Mouse (Mus musculus) T-helper 2 cell (primary cell): ENCODE results near the gene Atxn7l2.
"Not testable (repeated sequence)": the region's sequence is repeated elsewhere in the genome, so short reads cannot be mapped to it uniquely, and the experiment has no call there.

Source experiments
- in situ Hi-C: fragments of 300-600 bp; cut with MboI, MseI; formaldehyde crosslinking; loops from one replicate; pipeline ENCODE4 v1.15.1; 2025; ENCODE audit warnings: high pct_unique_total_duplicates

The Atxn7l2 gene

GRCm38 (mm10) chr3:108210771-108211139 lies at the start of gene Atxn7l2:
Gene Atxn7l2 (minus strand): TSS chr3:108210934.
- in situ Hi-C loops: no loop called here

- in situ Hi-C loops: no loop called here
These were observed 48.6 kb upstream of the Atxn7l2 start for GRCm38 (mm10) chr3:108259319-108259718.

GRCm38 (mm10) chr3:108257831-108258500 lies 47.2 kb upstream of the Atxn7l2 start:
- in situ Hi-C loops: no loop called here

GRCm38 (mm10) chr3:108256719-108257637 lies 46.2 kb upstream of the Atxn7l2 start, which contains the start of gene Psma5:
Gene Psma5 (plus strand): TSS chr3:108256926.
- in situ Hi-C loops: no loop called here

DNA sequence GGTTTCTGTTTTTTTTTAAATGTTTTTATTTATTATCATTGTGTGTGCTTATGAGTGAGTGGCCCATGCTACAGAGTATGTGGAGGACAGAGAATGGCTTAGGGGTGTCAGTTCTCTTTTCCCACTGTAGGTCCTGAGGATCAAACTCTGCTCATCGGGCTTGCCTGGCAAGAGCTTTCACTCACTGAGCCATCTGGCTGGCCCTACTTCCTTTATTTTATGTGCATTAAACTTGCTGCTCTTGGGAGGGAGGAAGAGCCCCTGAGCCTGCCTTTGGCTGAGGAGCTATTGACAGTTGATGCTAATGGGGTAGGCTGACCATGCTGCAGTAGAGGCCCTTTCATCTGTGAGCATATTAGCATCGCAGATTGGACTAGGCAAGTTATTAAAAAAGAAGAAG lies 36.1 kb upstream of the Atxn7l2 start:
- in situ Hi-C loops: no loop called here

DNA sequence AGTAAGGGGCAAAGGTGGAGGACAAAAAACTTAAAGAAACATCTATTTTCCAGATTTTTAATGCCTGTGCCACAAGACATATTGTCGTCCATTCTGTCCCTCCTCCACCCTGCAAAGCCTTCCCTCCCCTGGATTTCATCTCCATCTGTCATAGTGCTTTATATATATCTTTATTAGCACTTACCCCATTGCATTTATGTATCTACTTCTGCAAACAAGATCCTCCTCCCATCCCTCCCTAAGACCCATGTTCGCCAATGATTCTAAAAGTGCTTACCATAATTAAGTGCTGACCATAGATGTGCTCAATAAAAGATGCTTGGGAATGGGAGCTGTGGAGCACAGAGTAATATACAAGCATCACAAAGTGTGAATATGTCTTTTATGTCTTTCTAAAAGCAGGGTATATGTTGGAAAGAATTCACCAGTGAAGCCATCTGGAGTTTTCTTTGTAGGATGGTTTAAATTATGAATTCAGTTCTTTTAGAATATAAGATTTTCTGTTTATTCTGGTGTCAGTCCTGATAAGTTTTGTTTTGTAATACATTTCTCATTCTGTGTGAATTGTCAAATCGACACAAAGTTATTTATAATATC lies 30.6 kb upstream of the Atxn7l2 start:
- in situ Hi-C loops: no loop called here

DNA sequence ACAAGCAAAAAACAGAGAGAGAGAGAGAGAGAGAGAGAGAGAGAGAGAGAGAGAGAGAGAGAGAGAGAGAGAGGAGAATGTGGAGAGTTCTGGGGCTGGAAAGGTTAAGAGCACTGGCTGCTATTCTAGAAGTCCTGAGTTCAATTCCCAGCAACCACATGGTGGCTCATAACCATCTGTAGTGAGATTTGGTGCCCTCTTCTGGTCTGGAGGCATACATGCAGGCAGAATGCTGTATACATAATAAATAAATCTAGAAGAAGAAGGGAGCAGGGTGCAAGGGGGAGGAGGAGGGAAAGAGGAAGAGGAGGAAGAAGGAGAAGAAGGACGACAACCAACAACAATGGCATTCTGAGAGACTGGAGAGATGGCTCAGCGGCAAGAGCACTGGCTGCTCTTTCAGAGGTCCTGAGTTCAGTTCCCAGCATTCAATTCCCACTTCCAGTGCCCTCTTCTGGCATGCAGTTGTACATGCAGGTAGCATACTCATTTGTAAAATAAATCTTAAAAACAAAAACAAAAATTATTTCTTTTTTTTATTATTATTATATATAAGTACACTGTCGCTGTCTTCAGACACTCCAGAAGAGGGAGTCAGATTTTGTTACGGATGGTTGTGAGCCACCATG lies 26.9 kb upstream of the Atxn7l2 start:
- in situ Hi-C loops: not testable (repeated sequence)

DNA sequence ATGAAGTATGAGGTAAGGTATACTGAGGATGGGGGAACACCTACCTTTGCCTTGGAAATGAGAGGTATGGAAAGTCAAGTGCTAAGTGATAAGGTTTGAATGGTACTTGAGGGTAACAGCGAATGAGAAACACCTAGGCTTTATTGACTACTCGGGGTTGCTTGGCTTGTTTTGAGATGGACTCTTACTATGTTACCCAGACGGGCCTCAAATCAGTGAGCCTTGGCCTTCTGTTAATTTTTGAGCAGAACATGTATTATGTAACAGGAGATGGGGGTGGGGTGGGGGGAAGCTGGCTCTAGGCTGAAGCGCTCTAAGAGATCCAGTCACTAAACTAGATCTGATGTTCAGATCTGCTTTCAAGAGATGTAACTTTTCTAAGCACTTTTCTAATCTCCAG lies 20.9 kb upstream of the Atxn7l2 start:
- in situ Hi-C loops: no loop called here

DNA sequence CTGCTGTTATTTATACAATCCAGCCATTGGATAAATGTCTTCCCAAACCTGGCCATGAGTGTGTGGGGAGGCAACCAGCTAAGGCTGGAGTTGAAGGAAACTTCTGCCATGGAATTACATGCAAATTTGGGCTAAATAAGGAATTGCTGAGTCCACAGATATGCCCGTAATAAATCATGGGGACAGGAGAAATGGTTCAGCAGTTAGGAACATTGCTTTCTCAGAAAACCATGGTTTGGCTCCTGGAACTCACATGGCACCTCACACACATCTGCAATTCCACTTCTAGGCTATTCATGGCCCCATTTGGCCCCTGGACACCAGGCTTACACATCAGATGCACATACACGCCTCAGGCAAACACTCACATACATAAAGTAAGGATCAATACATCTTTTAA lies 16.8 kb upstream of the Atxn7l2 start:
- in situ Hi-C loops: no loop called here

DNA sequence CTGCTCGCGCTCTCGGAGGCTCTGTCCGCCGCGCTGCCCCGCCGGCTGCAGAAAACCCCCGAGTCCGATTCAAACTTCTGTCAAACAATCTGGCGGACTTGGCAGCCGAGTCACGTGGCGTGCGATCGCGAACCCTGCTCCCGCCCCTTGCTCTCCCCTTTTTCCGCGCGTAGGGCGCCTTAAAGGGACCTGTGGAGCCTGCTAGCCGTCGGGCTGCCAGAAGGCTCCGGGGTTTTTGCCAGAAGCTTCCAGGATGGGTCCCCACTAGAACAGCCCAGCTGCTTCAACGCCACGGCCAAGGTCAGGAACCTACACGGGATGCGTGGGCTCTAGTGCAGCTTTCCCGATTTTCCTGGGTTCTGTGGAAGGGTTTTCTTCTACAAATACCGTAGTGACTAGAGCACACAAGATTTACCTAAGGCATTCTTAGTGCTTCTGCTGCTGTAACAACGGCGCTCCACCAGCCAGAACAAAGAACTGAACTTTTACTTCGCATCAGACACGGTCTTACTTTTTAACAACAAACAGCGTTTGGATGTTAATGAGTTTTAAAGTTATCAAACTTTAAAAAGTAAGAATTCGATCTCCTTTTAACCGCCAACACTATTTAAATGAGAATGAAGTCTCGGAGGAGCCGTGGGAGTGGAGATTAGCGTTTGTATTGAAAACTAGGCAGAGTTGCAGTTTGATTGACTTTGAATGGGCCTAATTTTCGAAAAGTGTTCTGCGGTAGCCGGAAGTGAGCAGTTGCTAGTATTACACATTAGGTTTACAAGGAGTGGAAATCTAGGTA lies 16.0 kb upstream of the Atxn7l2 start, which contains the start of gene Sypl2:
Gene Sypl2, minus strand, starts transcription at position 91 of the 793 bp plus-strand sequence.
- in situ Hi-C loops: no loop called here

- in situ Hi-C loops: no loop called here
These were observed 15.2 kb upstream of the Atxn7l2 start for GRCm38 (mm10) chr3:108225711-108226557.

- in situ Hi-C loops: no loop called here
These were observed 9.9 kb upstream of the Atxn7l2 start for GRCm38 (mm10) chr3:108220661-108221060.

DNA sequence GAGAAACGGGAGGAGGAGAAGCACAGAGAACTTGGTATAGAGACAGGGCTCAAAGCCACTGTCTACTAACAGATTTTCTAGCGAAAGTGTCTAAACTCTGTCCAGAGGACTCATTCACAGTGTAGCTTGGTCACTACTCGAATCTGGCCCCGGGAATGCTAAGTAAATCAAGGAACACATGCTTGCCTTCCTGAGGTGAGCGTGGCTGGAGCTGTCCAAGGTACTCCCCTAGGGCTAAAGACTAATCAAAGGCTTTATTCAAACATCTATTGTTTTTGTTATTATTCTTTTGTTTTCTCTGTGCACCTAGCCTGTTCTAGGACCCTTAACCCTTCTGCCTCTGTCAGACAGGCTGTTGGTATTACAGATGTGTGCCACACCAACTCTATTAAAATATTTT lies 4.0 kb upstream of the Atxn7l2 start:
- in situ Hi-C loops: no loop called here

- in situ Hi-C loops: no loop called here
These were observed 1.7 kb upstream of the Atxn7l2 start for GRCm38 (mm10) chr3:108212406-108212805.

DNA sequence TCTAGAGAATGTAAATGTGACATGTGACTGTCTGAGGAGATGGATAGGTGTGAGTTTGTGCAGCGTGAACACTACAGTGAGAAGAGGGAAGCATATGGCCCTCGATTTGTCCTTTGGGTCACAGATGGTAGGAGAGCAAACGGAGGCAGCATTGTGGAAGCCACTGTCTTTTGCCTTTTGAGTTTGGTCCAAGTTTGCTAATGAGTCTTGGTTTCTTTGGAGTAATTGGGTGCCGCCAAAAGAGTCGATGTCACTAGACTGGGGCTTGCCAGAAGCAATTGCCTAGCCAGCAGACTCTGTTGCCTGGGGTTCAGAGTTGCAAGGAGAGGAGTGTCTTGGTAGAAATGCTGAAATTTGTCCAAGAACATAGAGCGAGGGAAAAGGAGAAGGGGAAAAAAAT lies 1.1 kb upstream of the Atxn7l2 start:
- in situ Hi-C loops: no loop called here

DNA sequence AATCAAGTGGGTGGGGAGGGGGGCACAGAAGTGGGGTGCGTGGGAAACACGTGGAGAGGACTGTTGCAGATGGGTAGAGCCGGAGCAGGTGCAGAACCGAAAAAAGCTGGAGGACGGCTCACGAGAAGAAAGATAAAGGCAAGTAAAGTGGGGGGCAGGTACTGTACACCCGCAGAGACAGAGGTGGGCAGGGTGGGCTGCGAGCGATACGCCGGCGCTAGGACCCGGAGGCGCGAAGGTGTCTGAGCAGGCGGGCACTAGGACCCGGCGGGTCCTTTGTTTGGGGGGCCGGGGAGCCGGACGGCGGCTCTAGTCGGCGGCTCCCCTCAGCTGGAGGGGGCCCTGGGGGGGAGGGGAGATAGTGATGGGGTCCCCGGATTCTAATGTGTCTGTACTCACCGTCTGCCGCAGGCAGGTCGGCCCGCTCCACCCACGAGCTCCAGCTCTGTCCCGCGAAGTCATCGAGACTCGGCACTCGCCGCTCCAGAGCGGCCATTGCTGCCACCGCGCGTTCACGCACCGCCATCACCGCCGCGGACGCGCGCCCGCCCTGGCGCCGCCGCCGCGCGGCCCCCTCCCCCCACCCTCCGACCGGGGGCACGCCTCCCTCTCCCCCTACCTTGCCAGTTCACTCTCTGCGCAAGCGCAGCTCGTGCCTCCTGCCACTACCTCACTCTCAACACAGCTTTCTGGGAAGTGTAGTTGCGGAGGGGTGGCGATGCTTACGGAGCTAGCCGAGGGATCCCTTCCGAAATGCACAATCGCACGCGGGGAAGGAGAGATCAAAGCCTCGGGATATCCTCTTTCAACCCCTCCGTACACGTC lies 576 bp downstream of the Atxn7l2 start:
- in situ Hi-C loops: no loop called here

DNA sequence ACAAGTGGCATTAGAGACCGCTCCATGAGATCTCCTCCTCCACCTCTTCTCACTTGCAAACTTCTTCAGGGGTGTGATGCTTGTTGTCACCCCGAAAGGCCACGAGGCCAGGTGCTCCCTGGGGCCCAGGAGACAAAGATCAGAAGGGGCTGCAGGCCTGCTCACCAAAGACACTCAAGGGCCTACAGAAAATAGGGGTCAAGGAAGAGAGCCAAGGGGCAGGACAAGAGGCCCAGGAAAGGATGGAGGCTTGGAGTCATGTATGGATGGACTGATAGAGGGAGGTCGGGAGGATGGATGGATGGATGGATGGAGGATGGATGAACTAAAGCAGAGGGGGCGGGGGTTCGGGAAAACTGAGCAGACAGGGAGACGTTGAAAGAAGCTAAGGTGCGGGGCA lies 1.2 kb downstream of the Atxn7l2 start:
- in situ Hi-C loops: no loop called here

- in situ Hi-C loops: no loop called here
These were observed 1.7 kb downstream of the Atxn7l2 start for GRCm38 (mm10) chr3:108209001-108209400.

DNA sequence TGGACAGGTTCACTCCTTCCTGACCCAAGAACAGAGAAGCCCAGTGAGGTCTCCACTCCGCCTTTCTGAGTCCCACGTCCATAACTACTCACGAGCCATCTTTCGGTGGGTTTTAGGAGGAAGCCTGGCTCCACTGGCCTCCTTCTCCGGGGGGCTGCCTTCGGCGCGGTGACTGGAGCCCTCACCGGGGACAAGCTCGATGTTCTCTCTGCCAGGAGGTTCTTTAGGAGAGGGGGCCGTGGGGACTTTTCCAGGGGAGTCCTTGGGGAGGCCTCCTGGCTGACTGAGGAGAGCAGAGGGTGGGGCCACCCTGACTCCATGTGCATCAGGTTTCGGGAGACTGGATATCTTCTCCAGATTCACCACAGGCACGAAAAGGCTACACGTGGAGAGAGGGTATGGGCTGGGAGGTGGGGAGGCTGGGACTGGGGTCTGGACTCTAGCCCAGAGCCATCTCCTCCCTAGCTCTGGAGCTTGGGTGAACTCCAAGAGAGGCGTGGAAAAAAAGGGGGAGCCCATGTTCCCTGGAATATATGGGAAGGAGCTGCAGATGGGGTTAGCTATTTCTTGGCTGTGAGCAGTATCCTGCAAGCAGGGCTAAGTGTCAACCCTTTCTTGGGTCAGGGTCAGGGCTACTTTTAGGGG lies 3.9 kb downstream of the Atxn7l2 start:
- in situ Hi-C loops: no loop called here
